Mouse (Mus musculus) monocyte, adult 5-6 weeks (primary cell): Measurements from ENCODE around the gene Luzp1. TPM values are rescaled to one million over a fixed set of nuclear protein-coding genes. Genes with fewer than 3 reads are reported as not detected.

ENCODE experiments used
- ATAC-seq: fragments of 153-309, 156-312 bp; replicated peaks from 2 replicates; pipeline ENCODE4 v1.8.0; 2017; ENCODE audit warnings: mild to moderate bottlenecking; ENCODE audit not compliant: low TSS enrichment, insufficient number of reproducible peaks, severe bottlenecking, poor library complexity, low FRiP score
- total RNA-seq: library from RNA; stranded (forward); fragments of 200-1000, 200-491, 200-594 nt; gene quantifications from 3 replicates; pipeline ENCODE4 v1.2.3, GENCODE M21; 2017

Gene Luzp1
- total RNA-seq, 1 experiment from 2014 or later, result 9.5 TPM

- ATAC-seq, result no peak
These were observed 8.4 kb upstream of the Luzp1 start for GRCm38 (mm10) chr4:136461206-136461605.

GRCm38 (mm10) chr4:136461761-136462085 lies 7.8 kb upstream of the Luzp1 start:
- ATAC-seq, result no peak

GRCm38 (mm10) chr4:136462086-136462838 lies 7.3 kb upstream of the Luzp1 start, which contains the start of gene 6030445D17Rik:
TSS of gene 6030445D17Rik (plus strand) at chr4:136462250.
- no peak for ATAC-seq

- peak; percentile 46; the same call in 1 of the 2 replicates for ATAC-seq
These were observed 6.8 kb upstream of the Luzp1 start for GRCm38 (mm10) chr4:136462839-136463178.

GRCm38 (mm10) chr4:136463436-136463835 lies 6.1 kb upstream of the Luzp1 start:
- no peak for ATAC-seq

GRCm38 (mm10) chr4:136466226-136466625 lies 3.3 kb upstream of the Luzp1 start:
- ATAC-seq, result no peak

- ATAC-seq, result peak; percentile 19
These were observed 821 bp upstream of the Luzp1 start for GRCm38 (mm10) chr4:136468553-136469327.

GRCm38 (mm10) chr4:136469941-136470346 lies 383 bp downstream of the Luzp1 start:
- no peak for ATAC-seq

- ATAC-seq, result no peak
These were observed 948 bp downstream of the Luzp1 start for GRCm38 (mm10) chr4:136470347-136471071.

- ATAC-seq, result no peak
These were observed 7.1 kb downstream of the Luzp1 start for GRCm38 (mm10) chr4:136476692-136477091.

- ATAC-seq, result no peak
These were observed 17.0 kb downstream of the Luzp1 start for GRCm38 (mm10) chr4:136486549-136486948.

- no peak for ATAC-seq
These were observed 26.4 kb downstream of the Luzp1 start for GRCm38 (mm10) chr4:136495993-136496392.

GRCm38 (mm10) chr4:136505426-136506215 lies 36.1 kb downstream of the Luzp1 start:
- peak; percentile 96 for ATAC-seq

- no peak for ATAC-seq
These were observed 40.3 kb downstream of the Luzp1 start for GRCm38 (mm10) chr4:136509857-136510256.

GRCm38 (mm10) chr4:136511708-136512107 lies 42.1 kb downstream of the Luzp1 start:
- no peak for ATAC-seq

GRCm38 (mm10) chr4:136512905-136513304 lies 43.3 kb downstream of the Luzp1 start:
- no peak for ATAC-seq

GRCm38 (mm10) chr4:136518141-136518540 lies 48.6 kb downstream of the Luzp1 start:
- no peak for ATAC-seq

GRCm38 (mm10) chr4:136518576-136518975 lies 49.0 kb downstream of the Luzp1 start:
- no peak for ATAC-seq

- ATAC-seq, result no peak
These were observed 50.3 kb downstream of the Luzp1 start for GRCm38 (mm10) chr4:136519866-136520265.
